Mouse (Mus musculus) embryonic fibroblast, embryonic 13.5 days (primary cell): ENCODE data around the gene Fam107b.

Source experiments
- CTCF ChIP-seq: IDR thresholded peaks from 2 replicates; pipeline ENCODE4 v1.5.1; 2011; ENCODE audit warnings: mild to moderate bottlenecking, control low read depth, low read length, moderate library complexity, borderline replicate concordance; ENCODE audit not compliant: insufficient read depth
- POLR2A ChIP-seq: IDR thresholded peaks from 2 replicates; pipeline ENCODE4 v1.6.1; 2011; ENCODE audit warnings: low read depth, mild to moderate bottlenecking, control low read depth, low read length, moderate library complexity

GRCm38 (mm10) chr2:3788424-3788786 is 218.1 kb downstream of the Fam107b start:
- TF ChIP-seq POLR2A: no peak
- TF ChIP-seq CTCF: no peak
